Mouse (Mus musculus): Measurements from ENCODE around the gene Acsbg2. TPM values are rescaled to one million over a fixed set of nuclear protein-coding genes. Genes with fewer than 3 reads are reported as not detected.
A peak's percentile ranks its signal among the peaks of the same experiment; 100 is the strongest.

Gene Acsbg2
- polyA plus RNA-seq, 1 experiment: not detected

GRCm38 (mm10) chr17:56851167-56851566 lies 23.1 kb downstream of the Acsbg2 start:
- TF ChIP-seq POLR2A (IDR thresholded peaks at IDR 0.05; ENCODE audit: low read depth, low read length) (no peak), CTCF (IDR thresholded peaks at IDR 0.05; ENCODE audit: borderline replicate concordance, insufficient read depth, low read length) (no peak)
- H3K4me3 ChIP-seq (ENCODE audit: insufficient read depth, low read length): no peak overlapping the region
- no peak overlapping the region for H3K27ac ChIP-seq (ENCODE audit: insufficient read depth, low read length)
- H3K4me1 ChIP-seq (ENCODE audit: control insufficient read depth, insufficient read depth, low read length): no peaks in the 10 kb centered on the region

- TF ChIP-seq POLR2A (IDR thresholded peaks at IDR 0.05; ENCODE audit: low read depth, low read length): no peak
- TF ChIP-seq CTCF (IDR thresholded peaks at IDR 0.05; ENCODE audit: borderline replicate concordance, insufficient read depth, low read length): no peak
- Histone ChIP-seq H3K27ac (ENCODE audit: insufficient read depth, low read length) (no peak overlapping the region), H3K4me3 (ENCODE audit: insufficient read depth, low read length) (no peak overlapping the region), H3K4me1 (ENCODE audit: control insufficient read depth, insufficient read depth, low read length) (no peaks in the 10 kb centered on the region)
Observed at GRCm38 (mm10) chr17:56849710-56850109, 24.5 kb downstream of the Acsbg2 start.

- H3K4me3 ChIP-seq (ENCODE audit: insufficient read depth, low read length): no peak overlapping the region
- H3K4me1 ChIP-seq (ENCODE audit: control insufficient read depth, insufficient read depth, low read length): no peaks in the 10 kb centered on the region
- H3K27ac ChIP-seq (ENCODE audit: insufficient read depth, low read length): no peak overlapping the region
- TF ChIP-seq POLR2A (IDR thresholded peaks at IDR 0.05; ENCODE audit: low read depth, low read length): no peak
- TF ChIP-seq CTCF (IDR thresholded peaks at IDR 0.05; ENCODE audit: borderline replicate concordance, insufficient read depth, low read length): no peak
Observed at GRCm38 (mm10) chr17:56848785-56849184, 25.5 kb downstream of the Acsbg2 start.

GRCm38 (mm10) chr17:56843678-56844077 lies 30.6 kb downstream of the Acsbg2 start:
- TF ChIP-seq POLR2A (IDR thresholded peaks at IDR 0.05; ENCODE audit: low read depth, low read length): no peak
- no peaks in the 10 kb centered on the region for H3K4me1 ChIP-seq (ENCODE audit: control insufficient read depth, insufficient read depth, low read length)
- no peak overlapping the region for H3K27ac ChIP-seq (ENCODE audit: insufficient read depth, low read length)

GRCm38 (mm10) chr17:56842173-56842572 lies 32.1 kb downstream of the Acsbg2 start:
- no peak for TF ChIP-seq POLR2A (IDR thresholded peaks at IDR 0.05; ENCODE audit: low read depth, low read length)
- no peak for TF ChIP-seq CTCF (IDR thresholded peaks at IDR 0.05; ENCODE audit: borderline replicate concordance, insufficient read depth, low read length)
- H3K4me1 ChIP-seq (ENCODE audit: control insufficient read depth, insufficient read depth, low read length): no peaks in the 10 kb centered on the region
- no peak overlapping the region for H3K4me3 ChIP-seq (ENCODE audit: insufficient read depth, low read length)
- no peak overlapping the region for H3K27ac ChIP-seq (ENCODE audit: insufficient read depth, low read length)

More at GRCm38 (mm10) chr17:56843678-56844077, 30.6 kb downstream of the Acsbg2 start:
- H3K4me3 ChIP-seq (ENCODE audit: insufficient read depth, low read length): no peak overlapping the region

- no peak overlapping the region for H3K4me3 ChIP-seq (ENCODE audit: insufficient read depth, low read length)
- H3K27ac ChIP-seq (ENCODE audit: insufficient read depth, low read length): no peak overlapping the region
- no peak for TF ChIP-seq POLR2A (IDR thresholded peaks at IDR 0.05; ENCODE audit: low read depth, low read length)
- TF ChIP-seq CTCF (IDR thresholded peaks at IDR 0.05; ENCODE audit: borderline replicate concordance, insufficient read depth, low read length): no peak
- no peaks in the 10 kb centered on the region for H3K4me1 ChIP-seq (ENCODE audit: control insufficient read depth, insufficient read depth, low read length)
Observed at GRCm38 (mm10) chr17:56840524-56840923, 33.7 kb downstream of the Acsbg2 start.

GRCm38 (mm10) chr17:56836336-56836735 lies 37.9 kb downstream of the Acsbg2 start:
- Histone ChIP-seq H3K4me1 (ENCODE audit: control insufficient read depth, insufficient read depth, low read length) (no peaks in the 10 kb centered on the region), H3K27ac (ENCODE audit: insufficient read depth, low read length) (no peak overlapping the region), H3K4me3 (ENCODE audit: insufficient read depth, low read length) (no peak overlapping the region)
- TF ChIP-seq POLR2A (IDR thresholded peaks at IDR 0.05; ENCODE audit: low read depth, low read length): no peak
- TF ChIP-seq CTCF (IDR thresholded peaks at IDR 0.05; ENCODE audit: borderline replicate concordance, insufficient read depth, low read length): no peak

- TF ChIP-seq POLR2A (IDR thresholded peaks at IDR 0.05; ENCODE audit: low read depth, low read length): no peak
- TF ChIP-seq CTCF (IDR thresholded peaks at IDR 0.05; ENCODE audit: borderline replicate concordance, insufficient read depth, low read length): no peak
- Histone ChIP-seq H3K4me1 (ENCODE audit: control insufficient read depth, insufficient read depth, low read length) (no peaks in the 10 kb centered on the region), H3K27ac (ENCODE audit: insufficient read depth, low read length) (no peak overlapping the region), H3K4me3 (ENCODE audit: insufficient read depth, low read length) (no peak overlapping the region)
Observed at GRCm38 (mm10) chr17:56833381-56833780, 40.9 kb downstream of the Acsbg2 start.

- no peaks in the 10 kb centered on the region for H3K4me1 ChIP-seq (ENCODE audit: control insufficient read depth, insufficient read depth, low read length)
- no peak overlapping the region for H3K27ac ChIP-seq (ENCODE audit: insufficient read depth, low read length)
- TF ChIP-seq CTCF (IDR thresholded peaks at IDR 0.05; ENCODE audit: borderline replicate concordance, insufficient read depth, low read length) (no peak), POLR2A (IDR thresholded peaks at IDR 0.05; ENCODE audit: low read depth, low read length) (no peak)
- no peak overlapping the region for H3K4me3 ChIP-seq (ENCODE audit: insufficient read depth, low read length)
Observed at GRCm38 (mm10) chr17:56832918-56833317, 41.3 kb downstream of the Acsbg2 start.

- peak overlapping the region; percentile 31 for H3K4me3 ChIP-seq (ENCODE audit: insufficient read depth, low read length)
Observed at GRCm38 (mm10) chr17:56831111-56831816, 43.0 kb downstream of the Acsbg2 start.

More at GRCm38 (mm10) chr17:56831111-56831816, 43.0 kb downstream of the Acsbg2 start:
- TF ChIP-seq CTCF (IDR thresholded peaks at IDR 0.05; ENCODE audit: borderline replicate concordance, insufficient read depth, low read length) (peak; percentile 20; the same call in 1 of the 2 replicates), POLR2A (IDR thresholded peaks at IDR 0.05; ENCODE audit: low read depth, low read length) (no peak)
- Histone ChIP-seq H3K27ac (ENCODE audit: insufficient read depth, low read length) (no peak overlapping the region), H3K4me1 (ENCODE audit: control insufficient read depth, insufficient read depth, low read length) (no peaks in the 10 kb centered on the region)

Data from embryonic fibroblast, embryonic 13.5 days (primary cell).